Mouse (Mus musculus) urinary bladder, postnatal 14 days (tissue): ENCODE data around the gene Mdm2.

Source experiments
- DNase-seq: peaks from one replicate; pipeline ENCODE4 v3.0.0; 2021; ENCODE audit warnings: low spot score

Mdm2 gene

DNA sequence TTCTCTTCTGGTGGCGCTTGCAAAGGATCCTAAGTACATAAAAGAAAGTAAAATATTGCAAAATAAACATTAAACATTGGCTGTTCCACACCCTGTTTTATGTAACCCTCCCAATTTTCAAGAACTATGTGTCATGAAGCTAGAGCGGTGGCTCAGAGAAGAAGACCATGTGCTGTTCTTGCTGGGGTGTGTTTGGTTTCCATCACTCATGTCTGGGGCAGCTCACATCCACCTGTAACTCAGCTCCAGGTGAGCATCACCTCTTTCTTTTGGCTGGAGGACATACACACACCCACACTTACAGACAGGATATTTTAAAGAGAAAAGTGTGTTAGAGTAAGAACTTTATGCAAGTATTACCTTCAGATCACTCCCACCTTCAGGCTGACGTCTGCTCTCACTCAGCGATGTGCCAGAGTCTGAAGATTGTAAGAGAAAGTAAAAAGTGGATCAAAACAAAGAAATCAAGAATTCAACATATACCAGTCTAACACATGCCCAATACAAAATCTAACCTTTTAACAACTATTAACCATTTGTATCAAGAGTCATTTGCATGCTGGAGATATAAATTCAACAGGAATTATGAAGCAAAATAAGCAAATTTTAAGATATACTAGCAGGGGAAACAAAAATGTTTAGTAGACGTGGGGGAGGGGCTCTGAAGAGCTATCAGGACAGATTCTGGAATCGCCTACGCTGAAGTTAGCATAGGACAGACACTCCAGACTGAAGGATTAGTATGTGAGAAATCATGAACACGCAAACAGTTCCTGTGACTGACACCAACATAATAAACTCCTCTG, 14.3 kb downstream of the Mdm2 start:
- no peak for DNase-seq

GRCm38 (mm10) chr10:117695605-117696004, 15.0 kb downstream of the Mdm2 start:
- DNase-seq = no peak

- DNase-seq = no peak
Measured at GRCm38 (mm10) chr10:117695027-117695426, 15.5 kb downstream of the Mdm2 start.

DNA sequence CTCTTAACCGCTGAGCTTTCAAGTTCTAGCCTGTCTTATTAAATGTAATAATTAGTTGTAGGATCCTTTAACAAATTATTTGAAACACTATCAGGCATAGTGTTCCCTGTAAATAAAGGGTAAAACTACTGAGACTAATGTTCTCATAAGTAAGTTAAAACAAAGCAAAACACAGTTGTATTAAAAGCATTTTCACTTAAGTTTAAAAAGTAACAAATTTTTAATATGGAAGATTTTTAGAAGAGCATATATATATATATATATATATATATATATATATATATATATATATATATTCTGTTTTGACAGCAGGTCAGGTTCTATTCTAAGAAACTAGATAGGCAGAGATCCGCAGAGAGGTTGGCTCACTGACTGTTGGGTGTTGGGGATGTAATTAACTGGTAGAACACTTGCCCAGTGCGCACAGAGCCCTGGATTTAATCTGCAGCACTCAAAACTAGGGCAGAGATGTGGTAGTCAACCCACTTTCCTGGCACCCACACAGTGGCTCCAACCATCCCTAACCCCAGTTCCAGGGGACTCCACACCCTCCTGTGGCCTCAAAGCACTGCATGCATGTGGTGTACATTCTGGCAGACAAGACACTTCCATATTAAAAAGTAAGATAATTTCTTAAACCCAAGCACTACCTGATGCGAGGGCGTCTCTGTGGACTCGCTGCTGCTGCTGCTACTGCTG, 16.2 kb downstream of the Mdm2 start:
- DNase-seq = no peak

GRCm38 (mm10) chr10:117692953-117693352, 17.6 kb downstream of the Mdm2 start:
- DNase-seq = no peak

DNA sequence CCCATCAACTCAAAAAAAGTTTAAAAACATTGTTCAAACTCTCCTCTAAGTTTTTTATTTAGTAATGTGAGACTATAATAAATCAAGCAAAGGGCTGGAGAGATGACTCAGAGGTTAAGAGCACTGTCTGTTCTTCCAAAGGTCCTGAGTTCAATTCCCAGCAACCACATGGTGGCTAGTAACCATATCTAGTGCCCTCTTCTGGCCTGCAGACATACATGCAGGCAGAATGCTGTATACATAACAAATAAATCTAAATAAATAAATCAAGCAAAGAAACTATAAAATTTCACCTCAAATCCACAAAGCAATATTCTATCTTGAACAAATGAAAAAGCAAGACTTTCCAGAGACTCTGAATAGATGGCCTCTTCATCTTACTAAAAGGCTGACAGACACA, 18.4 kb downstream of the Mdm2 start:
- DNase-seq = no peak

GRCm38 (mm10) chr10:117691389-117691968, 19.1 kb downstream of the Mdm2 start:
- no peak for DNase-seq

DNA sequence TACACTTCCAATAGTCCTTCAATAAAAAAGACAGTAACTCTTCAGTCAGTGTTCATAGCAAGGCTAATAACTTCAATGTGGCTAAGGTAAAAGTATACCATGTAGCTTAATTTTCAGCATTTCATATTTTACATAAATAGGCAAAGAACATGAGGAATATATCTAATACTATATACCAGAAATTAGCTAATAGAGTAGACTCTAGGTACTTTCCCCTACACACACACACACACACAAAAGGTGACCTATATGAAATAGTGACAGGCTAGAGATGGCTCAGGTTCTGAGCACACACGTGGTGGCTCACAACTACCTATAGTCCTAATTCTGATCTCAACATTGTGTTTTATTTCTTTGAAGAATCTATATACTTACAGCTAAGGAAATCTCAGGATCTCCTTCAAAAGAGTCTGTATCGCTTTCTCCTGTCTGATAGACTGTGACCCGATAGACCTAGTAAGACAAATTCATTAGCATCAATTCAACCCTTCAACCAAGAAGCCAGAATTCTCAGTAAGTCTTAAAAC, 19.7 kb downstream of the Mdm2 start:
- no peak for DNase-seq

DNA sequence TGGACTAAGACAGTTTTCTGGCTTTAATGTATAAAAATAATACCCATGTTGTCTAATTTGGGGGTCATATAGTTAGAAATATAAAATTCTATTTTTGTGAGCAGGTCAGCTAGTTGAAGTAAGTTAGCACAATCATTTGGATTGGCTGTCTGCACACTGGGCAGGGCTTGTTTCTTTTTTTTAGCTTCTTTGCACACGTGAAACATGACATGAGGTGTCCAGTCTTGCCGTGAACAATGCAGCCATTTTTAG, 20.5 kb downstream of the Mdm2 start:
- DNase-seq = no peak

DNA sequence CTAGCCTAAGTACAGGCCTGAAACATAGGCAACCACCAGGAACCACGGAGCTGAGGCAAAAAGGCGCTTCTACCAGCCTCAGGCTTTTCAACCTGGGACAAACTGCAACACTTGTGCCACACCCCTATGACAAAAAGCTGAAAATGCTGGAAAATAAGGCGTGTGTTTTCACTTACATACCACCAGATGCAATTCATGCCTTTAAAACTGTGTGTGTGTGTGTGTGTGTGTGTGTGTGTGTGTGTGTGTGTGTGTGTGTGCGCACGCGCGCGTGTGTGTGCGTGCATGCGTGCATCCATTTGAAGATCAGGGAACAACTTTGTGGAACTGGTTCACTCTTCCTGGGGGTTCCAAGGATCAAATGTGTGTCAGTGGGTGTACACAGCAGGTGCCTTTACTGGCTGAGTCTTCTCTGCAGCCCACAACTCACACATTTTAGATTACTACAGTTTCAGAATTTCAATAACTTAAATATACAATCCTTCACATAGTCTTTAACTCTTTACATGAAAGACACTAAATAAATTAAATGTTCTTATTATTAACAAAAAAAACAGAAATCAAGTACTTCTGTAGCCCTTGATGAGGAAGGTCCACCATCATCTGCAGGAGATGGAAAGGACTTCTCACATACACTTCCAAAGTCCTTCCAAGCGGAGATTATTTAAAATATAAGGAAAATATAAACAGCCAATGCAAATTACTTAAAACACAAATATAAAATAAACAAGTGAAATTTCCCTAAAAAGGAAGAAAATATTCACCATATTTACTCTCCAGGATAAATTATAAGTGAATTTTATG, 21.1 kb downstream of the Mdm2 start:
- no peak for DNase-seq

DNA sequence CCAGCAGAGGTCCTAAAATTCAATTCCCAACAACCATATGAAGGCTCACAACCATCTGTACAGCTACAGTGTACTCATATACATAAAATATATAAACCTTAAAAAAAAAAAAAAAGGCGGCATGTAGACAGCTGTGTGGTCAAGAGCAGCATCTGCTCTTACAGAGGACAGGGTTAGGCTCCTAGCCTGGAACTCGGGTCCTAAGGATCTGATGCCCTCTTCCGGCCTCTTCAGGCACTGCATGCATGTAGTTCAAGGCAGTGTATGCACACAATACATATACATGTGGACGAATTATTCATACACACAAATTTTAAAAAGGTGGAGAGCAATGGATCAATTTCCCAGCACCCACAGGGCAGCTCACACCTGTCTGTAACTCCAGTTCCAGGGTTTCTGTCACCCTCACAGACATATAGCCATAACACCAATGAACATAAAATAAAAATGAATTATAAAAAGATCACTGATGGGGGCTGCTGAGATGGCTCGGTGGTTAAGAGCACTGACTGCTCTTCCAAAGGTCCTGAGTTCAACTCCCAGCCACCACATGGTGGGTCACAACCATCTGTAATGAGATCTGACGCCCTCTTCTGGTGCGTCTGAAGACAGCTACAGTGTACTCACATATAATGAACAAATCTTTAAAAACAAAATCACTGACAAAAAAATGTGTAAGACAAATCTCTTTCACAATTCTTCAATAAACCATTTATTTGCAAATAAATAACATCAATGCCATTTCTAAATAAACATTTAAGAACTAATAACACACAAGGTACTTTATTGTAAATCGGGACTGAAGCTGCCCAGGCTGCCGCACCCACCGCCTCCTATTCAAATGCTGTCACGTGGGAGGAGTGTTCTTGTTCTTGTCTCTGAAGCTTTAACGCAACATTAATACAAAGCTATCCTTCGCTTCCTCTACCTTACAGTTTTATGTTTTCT, 22.1 kb downstream of the Mdm2 start:
- no peak for DNase-seq

GRCm38 (mm10) chr10:117687577-117687976, 23.0 kb downstream of the Mdm2 start:
- no peak for DNase-seq

GRCm38 (mm10) chr10:117687018-117687417, 23.5 kb downstream of the Mdm2 start:
- DNase-seq = no peak

DNA sequence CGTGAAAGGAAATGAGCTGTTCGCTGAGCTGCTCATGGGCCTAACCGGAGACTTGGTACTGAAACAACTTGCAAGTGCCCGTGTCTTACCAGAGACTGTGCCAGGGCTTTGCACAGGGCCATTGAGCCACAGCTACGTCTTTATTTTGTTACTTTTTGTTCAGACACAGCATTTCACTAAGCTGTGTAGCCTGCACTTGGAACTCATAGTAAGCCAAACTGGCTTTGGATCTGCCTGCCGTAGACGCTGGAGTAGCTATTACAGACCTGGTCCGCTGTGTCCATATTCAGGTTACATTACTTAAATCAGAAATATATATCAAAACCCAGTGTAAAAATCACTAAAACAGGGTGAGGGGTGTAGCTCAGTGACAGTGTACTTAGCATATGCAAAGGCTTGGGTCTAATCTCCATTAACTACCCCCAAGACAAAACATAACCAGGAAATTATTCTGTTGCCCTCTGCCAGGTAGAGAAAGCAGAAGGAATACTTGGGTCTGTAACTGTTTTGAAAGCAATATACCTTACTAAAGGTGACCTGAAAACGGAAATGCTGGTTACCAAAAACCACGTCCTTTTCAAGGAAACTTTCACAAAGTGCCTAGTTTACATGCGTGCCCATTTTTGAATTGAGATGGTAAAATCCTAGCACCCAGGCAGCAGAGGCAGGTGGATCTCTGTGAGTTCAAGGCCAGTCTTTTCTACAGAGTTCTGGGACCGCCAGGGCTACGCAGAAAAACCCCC, 24.5 kb downstream of the Mdm2 start:
- no peak for DNase-seq

DNA sequence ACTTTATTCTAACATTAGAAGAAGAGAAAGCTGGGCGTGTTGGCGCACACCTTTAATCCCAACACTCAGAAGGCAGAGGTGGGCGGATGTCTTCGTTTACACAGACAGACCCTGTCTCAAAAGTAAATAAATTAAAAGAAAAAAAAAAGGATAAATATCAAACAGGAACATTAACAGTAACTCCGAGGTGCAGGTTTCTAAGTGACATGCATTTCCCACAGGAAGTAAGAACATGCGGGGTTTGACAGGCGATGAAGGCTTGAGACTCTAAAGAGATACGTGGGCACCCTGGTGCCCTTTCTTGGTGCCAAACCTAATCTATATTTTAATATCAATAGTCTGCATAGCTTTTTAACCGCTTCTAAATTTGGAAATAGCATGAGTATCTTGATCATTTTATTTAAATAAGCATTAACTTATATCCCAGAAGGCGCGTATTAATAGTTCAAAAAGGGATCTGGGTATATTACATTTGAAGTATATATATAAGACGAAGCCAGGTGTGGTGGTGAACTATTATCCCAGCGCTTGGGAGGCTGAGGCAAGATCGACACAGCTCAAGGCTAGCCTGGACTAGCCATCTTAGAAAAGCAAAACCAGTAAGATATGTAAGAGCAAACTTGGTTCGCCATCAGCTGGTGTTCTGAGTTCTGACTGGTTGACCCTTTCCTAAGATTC, 25.2 kb downstream of the Mdm2 start:
- DNase-seq = no peak

GRCm38 (mm10) chr10:117684298-117685170, 26.0 kb downstream of the Mdm2 start:
- no peak for DNase-seq

DNA sequence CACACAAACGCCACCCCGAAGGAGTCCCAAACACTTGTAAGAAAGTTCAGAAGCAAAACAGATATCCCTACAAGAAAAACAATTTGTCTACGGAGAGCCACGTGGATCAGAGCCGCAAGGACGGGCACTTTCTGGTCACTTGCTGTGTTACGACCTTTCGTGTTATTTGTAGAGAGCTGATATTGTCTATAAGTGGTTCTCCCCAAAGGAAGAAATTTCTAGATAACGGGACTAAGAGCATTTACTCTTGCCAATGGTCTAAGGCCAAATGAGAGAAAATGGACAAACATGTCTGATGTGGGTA, 26.9 kb downstream of the Mdm2 start:
- DNase-seq = no peak

- DNase-seq = no peak
Measured at GRCm38 (mm10) chr10:117682858-117683733, 27.5 kb downstream of the Mdm2 start.
